Mouse (Mus musculus) gastrocnemius, postnatal 25 days (tissue): ENCODE data around the gene Fnd3c2. TPM values are rescaled to one million over a fixed set of nuclear protein-coding genes. Genes with fewer than 3 reads are reported as not detected.

Source experiments
- DNase-seq: peaks from one replicate; pipeline ENCODE4 v3.0.0; 2022
- long read RNA-seq, 2 experiments: library from polyadenylated mRNA; stranded (forward); transcript quantifications; one replicate each; pipeline ENCODE4 v2.0.0; 2021
- total RNA-seq, 2 experiments: library from RNA; stranded (reverse); gene quantifications; 1 replicate in 1 of 2; 2 replicates in 1 of 2; pipeline ENCODE4 v1.2.3; 2021

Fnd3c2 gene
- total RNA-seq, result under 1 TPM in 1 of 2 experiments, not detected in 1; 0.08 TPM
- long read RNA-seq, experiment 1, result 0 reads
- long read RNA-seq, experiment 2, result 0 reads

DNA sequence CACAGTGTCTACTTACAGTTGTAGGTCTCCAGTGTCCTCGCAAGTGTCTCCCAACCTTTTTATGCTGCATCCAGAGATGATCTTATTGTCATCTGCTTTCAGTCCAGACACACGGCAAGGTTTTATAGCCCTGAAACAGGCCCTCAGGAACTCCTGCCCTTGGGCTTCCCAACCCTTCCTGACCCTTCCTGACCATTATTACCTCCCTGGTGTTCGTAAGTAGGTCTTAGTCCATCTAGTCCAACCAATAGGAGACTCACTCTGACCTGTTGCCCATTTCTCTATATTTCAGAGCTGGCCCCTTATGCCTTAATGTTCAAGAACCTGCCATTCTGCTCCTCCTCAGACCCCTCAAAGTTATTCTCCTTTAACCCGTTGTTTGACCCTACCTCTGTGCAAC lies at the start of gene Fnd3c2:
Fnd3c2 (minus strand) TSS at position 101 of the 400 bp plus-strand sequence.
- no peak for DNase-seq

DNA sequence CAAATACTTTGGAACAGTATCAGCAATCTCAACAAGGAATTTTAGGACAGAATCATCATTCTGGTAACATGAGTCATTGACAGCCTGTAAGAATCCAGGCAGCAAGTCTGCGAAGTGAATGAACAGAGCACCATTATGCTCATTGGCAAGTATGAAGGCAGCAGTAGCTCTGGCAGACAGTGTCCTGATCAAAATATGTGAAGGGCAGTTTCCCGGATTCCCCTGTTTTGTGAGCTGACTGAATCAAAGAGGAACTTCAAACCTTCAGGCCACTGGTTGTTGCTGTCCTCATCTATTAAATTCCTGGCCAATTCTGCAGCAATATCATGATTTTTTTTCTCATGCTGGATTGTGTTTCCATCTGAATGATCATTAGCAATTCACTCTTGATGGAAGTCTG lies 29.3 kb upstream of the Fnd3c2 start:
- no peak for DNase-seq

DNA sequence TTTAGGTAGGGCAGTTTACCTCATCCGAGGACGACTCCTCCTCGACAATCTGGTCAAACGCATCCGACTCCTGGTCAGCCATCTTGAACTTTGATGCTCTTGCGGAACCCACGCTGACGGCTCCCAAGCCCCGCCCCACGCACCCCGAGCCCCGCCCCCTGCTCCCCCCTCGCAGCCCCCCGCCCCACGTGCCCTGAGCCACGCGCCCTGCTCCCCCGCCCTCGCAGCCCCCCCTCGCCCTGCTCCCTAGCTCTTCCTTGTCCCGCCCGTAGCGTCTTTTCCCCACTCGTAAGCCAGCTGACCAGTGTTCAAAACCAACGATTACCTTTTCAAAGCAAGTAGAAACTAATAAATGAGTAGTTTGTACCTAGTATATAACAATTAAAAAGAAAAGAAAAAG lies 34.1 kb downstream of the Fnd3c2 start, which contains the start of gene Taf9b:
Taf9b (minus strand) TSS at position 101 of the 400 bp plus-strand sequence.
- DNase-seq, result no peak

DNA sequence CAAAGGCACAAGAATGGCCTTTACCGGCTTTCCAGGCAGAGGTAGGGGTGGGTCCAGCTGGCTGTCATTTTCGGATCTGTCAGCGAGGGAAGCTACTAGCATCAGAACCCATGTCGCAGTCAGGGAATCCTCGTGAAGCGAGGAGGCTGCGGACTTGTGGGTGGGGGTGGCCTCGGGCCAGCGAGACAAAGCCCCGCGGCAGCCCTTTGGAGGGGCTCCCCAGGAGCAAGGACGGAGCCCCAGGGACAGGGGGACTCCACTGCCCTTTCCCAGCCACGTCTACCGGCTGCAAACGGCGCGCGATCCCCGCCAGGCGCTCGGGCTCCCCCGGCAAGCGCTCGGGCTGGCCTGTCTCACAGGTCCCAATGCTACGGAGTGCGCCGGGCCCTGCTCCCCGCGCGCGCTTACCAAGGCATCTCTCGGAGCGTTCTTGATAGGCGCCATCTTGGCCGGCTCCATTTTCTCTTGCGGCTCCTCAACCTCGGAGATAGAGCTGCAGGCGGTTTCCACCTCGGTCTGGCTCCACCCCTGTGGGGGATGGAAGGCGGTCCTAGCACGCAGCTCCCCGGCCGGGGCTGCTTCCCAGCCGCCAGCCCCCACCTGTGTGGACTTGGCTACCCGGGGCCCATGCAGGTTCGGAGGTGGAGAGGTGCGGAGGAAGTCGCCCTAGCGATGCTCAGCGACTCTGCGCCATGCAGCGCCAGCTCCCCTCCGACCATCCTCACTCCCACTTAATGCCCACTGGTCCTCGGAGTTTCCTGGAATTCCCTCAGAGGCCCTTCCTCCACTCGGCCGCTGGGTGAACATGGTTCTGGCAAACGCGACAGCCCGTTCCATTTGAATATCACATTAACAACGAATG lies 35.8 kb downstream of the Fnd3c2 start:
- DNase-seq, result peak; percentile 58

DNA sequence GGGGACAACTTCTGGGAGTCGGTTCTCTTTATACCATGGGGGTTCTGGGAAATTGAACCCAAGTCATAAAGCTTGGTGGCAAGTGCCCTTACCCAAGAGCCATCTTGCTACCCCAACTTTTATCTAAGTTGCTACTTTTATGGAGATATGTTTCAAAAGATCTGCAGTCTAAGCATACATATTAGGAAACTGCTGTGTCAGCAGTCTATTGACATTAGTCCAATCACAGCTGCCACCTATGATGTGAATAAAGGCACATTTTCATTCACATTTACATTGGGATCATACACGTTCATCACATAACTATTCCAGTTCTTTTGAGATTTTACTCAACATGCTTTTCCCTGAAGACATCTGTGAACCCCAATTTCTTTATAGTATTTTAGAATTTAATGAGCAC lies 46.1 kb downstream of the Fnd3c2 start:
- no peak for DNase-seq

DNA sequence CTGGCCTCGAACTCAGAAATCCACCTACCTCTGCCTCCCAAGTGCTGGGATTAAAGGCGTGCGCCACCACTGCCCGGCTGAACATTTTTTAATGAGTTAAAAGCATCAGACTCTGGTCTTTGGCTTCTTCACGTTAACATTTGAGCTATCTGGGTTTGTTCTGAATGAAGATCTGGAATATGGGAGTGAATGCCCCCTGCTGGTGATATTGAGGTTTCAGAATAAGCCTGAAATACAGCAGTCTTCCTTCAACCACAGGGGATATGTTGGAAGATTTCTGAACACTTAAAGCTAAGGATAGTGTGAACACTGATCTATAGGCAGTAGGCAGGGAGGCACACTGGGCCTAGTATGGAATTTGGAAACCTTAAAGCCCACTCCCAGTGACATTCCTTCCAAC lies 56.3 kb downstream of the Fnd3c2 start:
- no peak for DNase-seq

DNA sequence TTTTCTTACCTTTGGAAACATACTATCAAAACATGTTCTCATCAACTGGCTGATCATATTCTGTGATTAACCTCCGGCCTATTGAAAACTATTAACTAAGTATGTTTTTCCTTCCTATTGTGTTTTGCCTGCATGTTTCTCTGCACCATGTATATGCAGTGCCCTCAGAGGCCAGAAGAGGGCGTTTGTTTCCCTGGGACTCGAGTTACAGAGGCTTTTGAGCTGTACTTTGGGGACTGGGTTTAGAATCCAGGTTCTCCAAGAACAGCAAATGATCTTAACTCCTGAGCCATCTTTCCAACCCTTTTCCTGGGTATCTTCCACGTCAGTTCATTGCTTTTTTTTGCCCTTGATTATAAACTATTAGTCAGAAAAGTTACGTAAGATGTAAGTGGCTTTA lies 57.9 kb downstream of the Fnd3c2 start:
- no peak for DNase-seq

DNA sequence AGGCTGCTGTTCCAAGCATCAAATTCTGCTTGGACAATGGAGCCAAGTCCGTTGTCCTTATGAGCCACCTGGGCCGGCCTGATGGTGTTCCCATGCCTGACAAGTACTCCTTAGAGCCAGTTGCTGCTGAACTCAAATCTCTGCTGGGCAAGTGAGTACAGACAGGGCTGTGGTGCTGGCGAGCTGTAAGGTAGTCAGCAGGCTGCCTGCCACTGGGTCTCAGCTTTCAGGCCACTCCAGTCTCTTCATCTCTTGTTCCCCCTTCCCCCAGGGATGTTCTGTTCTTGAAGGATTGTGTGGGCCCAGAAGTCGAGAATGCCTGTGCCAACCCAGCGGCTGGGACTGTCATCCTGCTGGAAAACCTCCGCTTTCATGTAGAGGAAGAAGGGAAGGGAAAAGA lies 60.8 kb downstream of the Fnd3c2 start:
- DNase-seq, result peak; percentile 71

DNA sequence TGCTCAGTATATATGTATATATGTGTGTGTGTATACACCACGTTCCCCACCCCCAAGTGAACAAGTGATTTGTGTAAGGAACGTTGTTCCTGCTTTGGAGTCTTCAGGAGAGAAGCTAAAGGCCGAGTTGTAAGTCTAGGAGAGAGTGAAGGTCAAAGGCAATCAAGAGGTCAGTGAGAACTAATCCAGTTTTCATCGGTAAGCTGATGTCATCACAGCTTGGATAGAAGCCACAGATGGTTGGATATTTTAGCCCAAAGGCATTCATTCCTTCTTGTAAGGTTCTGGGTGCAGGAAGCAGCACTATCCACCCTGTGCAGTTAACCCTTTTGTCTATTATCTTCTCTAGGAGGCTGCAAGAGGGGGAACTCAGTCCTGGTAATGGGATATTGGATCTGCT lies 65.1 kb downstream of the Fnd3c2 start:
- no peak for DNase-seq

DNA sequence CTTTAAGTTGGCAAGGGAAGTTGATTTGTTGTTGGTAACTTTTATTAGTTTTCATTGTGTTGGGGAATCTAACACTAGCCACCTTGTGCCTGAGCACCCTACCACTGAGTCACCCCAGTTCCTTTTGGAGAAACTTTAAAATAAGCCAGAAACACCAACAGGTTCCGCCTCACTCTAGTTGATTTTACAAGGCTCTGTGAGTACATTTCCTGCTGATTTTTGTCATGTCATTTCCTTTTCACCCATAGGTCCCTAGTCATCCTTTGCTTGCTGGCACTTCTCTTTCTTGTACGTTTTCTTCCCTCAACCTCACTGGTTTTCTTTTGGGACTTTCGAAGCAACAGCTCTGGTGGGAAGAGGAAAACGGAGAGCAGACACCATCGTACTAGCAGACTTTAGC lies 65.8 kb downstream of the Fnd3c2 start:
- DNase-seq, result no peak

DNA sequence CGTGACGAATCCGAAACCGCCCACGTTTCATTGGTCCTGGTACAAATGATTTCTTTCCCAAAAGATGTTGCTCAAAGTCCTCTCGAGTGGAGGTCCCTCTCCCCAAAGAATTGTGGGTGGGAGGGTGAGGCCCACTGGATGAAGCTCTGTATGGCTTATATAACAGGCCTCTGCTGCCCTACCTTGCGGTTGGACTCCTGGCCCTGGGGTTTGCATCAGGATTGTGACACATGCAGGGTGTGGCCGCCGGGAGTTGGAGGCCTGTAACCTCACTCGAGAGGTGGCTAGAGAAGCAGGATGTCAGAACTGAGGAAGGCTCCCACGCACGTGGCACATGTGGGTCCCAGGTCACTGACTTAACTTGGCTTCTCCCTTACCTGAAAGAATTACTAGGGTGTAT lies 67.4 kb downstream of the Fnd3c2 start:
- DNase-seq, result peak; percentile 32

DNA sequence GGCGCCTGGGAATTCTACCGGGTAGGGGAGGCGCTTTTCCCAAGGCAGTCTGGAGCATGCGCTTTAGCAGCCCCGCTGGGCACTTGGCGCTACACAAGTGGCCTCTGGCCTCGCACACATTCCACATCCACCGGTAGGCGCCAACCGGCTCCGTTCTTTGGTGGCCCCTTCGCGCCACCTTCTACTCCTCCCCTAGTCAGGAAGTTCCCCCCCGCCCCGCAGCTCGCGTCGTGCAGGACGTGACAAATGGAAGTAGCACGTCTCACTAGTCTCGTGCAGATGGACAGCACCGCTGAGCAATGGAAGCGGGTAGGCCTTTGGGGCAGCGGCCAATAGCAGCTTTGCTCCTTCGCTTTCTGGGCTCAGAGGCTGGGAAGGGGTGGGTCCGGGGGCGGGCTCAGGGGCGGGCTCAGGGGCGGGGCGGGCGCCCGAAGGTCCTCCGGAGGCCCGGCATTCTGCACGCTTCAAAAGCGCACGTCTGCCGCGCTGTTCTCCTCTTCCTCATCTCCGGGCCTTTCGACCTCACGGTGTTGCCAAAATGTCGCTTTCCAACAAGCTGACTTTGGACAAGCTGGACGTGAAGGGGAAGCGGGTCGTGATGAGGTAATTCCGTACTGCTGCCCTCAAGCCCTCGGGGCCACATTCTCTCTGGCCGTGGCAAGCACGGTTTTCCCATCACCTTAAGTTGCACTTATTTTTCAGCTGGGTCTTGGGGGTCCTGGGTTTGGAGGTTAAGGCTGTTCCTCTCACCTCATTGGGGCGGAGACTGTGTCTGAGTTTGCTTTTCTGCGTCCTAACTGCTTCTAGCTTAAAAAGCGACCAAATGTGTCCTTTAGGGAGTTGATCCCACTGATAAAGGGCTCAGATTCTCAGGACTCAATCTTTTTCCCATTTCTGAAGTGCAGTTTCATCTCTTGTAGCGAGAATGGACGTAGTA lies 68.2 kb downstream of the Fnd3c2 start, which contains the start of gene Pgk1:
Pgk1 (plus strand) TSS at position 388 of the 937 bp plus-strand sequence.
- DNase-seq, result peak; percentile 93

DNA sequence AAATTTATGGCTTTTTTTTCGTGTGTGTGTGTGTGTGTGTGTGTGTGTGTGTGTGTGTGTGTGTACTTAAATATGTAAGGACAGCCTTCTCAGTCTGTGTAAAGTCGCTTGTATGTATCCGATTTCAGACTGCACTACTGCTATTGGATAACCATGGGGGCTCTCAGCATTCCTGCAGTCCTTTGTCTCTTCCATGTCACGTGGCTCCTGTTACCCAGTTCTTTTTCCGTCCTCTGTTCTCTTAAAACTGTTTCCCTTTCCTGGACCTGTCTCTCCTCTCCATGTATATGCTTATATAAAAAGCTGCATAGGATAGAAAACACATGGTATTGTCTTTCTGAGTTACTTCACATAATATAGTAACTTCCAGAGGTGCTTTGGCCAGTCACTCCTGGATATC lies 69.5 kb downstream of the Fnd3c2 start:
- DNase-seq, result no peak

Other genes with a start within 250 kb of the Fnd3c2 start
- 10 to 100 TPM; 28.6 to 30.4 TPM for gene Magt1, start 243.5 kb downstream of the Fnd3c2 start, total RNA-seq
- gene Cox7b, start 239.7 kb downstream of the Fnd3c2 start, total RNA-seq, result 100 to 1,000 TPM; 923 to 928 TPM
- gene Atp7a, start 228.1 kb downstream of the Fnd3c2 start, total RNA-seq, result 1 to 10 TPM; 6.9 to 8.1 TPM
- under 1 TPM; 0.21 to 0.31 TPM for gene Tlr13, start 112.2 kb downstream of the Fnd3c2 start, total RNA-seq
- gene Pgk1, start 68.3 kb downstream of the Fnd3c2 start, total RNA-seq, result 1,000 to 10,000 TPM; 1,203 to 1,320 TPM
- gene Taf9b, start 34.2 kb downstream of the Fnd3c2 start, total RNA-seq, result 1 to 10 TPM; 4.4 to 5.4 TPM
- 1 to 10 TPM; 1.7 to 1.8 TPM for gene Fndc3c1, start 230.0 kb upstream of the Fnd3c2 start, total RNA-seq